Mouse (Mus musculus) CH12.LX (cell line): Measurements from ENCODE around the gene Rgmb. TPM values are rescaled to one million over a fixed set of nuclear protein-coding genes. Genes with fewer than 3 reads are reported as not detected.

Source experiments
- DNase-seq: peaks from one replicate; pipeline ENCODE4 v3.0.0-alpha.2; 2013; ENCODE audit errors: extremely low read depth
- H3K27ac ChIP-seq: 2 replicates; pipeline ENCODE4 v1.5.1; 2012; ENCODE audit warnings: low read depth, mild to moderate bottlenecking, control low read depth, moderate library complexity; ENCODE audit not compliant: insufficient read depth
- H3K27me3 ChIP-seq: replicated peaks from 2 replicates; pipeline ENCODE3; 2012; ENCODE audit warnings: inconsistent platforms
- H3K36me3 ChIP-seq, 2 experiments: replicated peaks in 1 of 2; 2 replicates each; pipeline versions ENCODE3 to v1.6.1; 2012; ENCODE audit warnings: inconsistent platforms in 1 of 2, low read length in 1 of 2, mild to moderate bottlenecking in 1 of 2, mixed read lengths in 1 of 2, moderate library complexity in 1 of 2; ENCODE audit not compliant: control insufficient read depth in 1 of 2, insufficient read depth in 1 of 2
- H3K4me1 ChIP-seq, 2 experiments: 2 replicates each; pipeline ENCODE4 v1.6.1; 2012; ENCODE audit warnings: inconsistent platforms in 1 of 2, moderate library complexity in 1 of 2; ENCODE audit not compliant: insufficient read depth in 2 of 2, control insufficient read depth in 1 of 2
- H3K4me2 ChIP-seq: 2 replicates; pipeline ENCODE4 v1.6.1; 2012; ENCODE audit warnings: low read depth, mild to moderate bottlenecking, control low read depth; ENCODE audit not compliant: poor library complexity, insufficient read depth, severe bottlenecking
- H3K4me3 ChIP-seq, 3 experiments: fragments of 150-350 bp in 1 of 3; sonication (generic) in 1 of 3; replicated peaks in 1 of 3; 2 replicates each; pipeline versions ENCODE3 to v1.5.1; 2011 to 2012; ENCODE audit warnings: low read depth in 2 of 3, low read length in 2 of 3, mild to moderate bottlenecking in 2 of 3, moderate library complexity in 2 of 3, control low read depth in 1 of 3, improper control_type of control experiment in 1 of 3, inconsistent platforms in 1 of 3, mixed read lengths in 1 of 3; ENCODE audit not compliant: poor library complexity in 1 of 3
- H3K79me2 ChIP-seq: replicated peaks from 2 replicates; pipeline ENCODE4 v1.6.1; 2012; ENCODE audit warnings: mild to moderate bottlenecking, moderate library complexity; ENCODE audit not compliant: control insufficient read depth, poor library complexity, insufficient read depth, severe bottlenecking; ENCODE audit errors: extremely low read depth
- H3K9ac ChIP-seq: 2 replicates; pipeline ENCODE4 v1.6.1; 2012; ENCODE audit warnings: low read depth, mild to moderate bottlenecking, control low read depth, moderate library complexity; ENCODE audit not compliant: insufficient read depth
- H3K9me3 ChIP-seq: replicated peaks from 2 replicates; pipeline ENCODE3; 2012; ENCODE audit warnings: low read length, inconsistent platforms, mixed read lengths
- CHD1 ChIP-seq: IDR thresholded peaks from 2 replicates; pipeline ENCODE4 v1.6.1; 2012; ENCODE audit warnings: low read depth, low read length, improper control_type of control experiment, inconsistent platforms
- CHD2 ChIP-seq: IDR thresholded peaks from 2 replicates; pipeline ENCODE4 v1.6.1; 2011; ENCODE audit warnings: low read length, improper control_type of control experiment
- EP300 ChIP-seq: IDR thresholded peaks from 2 replicates; pipeline ENCODE4 v1.6.1; 2011; ENCODE audit warnings: low read length, improper control_type of control experiment
- ETS1 ChIP-seq: conservative IDR thresholded peaks from 2 replicates; pipeline ENCODE4 v1.6.1; 2012; ENCODE audit warnings: low read depth, mild to moderate bottlenecking, inconsistent platforms, low read length, improper control_type of control experiment, moderate library complexity
- HCFC1 ChIP-seq: IDR thresholded peaks from 2 replicates; pipeline ENCODE4 v1.6.1; 2012; ENCODE audit warnings: low read depth, mild to moderate bottlenecking, inconsistent platforms, low read length, improper control_type of control experiment
- IRF4 ChIP-seq: IDR thresholded peaks from 2 replicates; pipeline ENCODE4 v1.6.1; 2014; ENCODE audit warnings: low read depth, mild to moderate bottlenecking, inconsistent platforms, low read length, improper control_type of control experiment
- JUN ChIP-seq: IDR thresholded peaks from 2 replicates; pipeline ENCODE4 v1.6.1; 2011; ENCODE audit warnings: low read depth, mild to moderate bottlenecking, low read length, improper control_type of control experiment, moderate library complexity; ENCODE audit not compliant: insufficient read depth
- JUND ChIP-seq: conservative IDR thresholded peaks from 2 replicates; pipeline ENCODE4 v1.6.1; 2011; ENCODE audit warnings: low read depth, low read length, improper control_type of control experiment
- MAX ChIP-seq: IDR thresholded peaks from 2 replicates; pipeline ENCODE4 v1.6.1; 2011; ENCODE audit warnings: low read length, improper control_type of control experiment
- MAZ ChIP-seq: IDR thresholded peaks from 2 replicates; pipeline ENCODE4 v1.6.1; 2012; ENCODE audit warnings: low read depth, mild to moderate bottlenecking, inconsistent platforms, low read length, improper control_type of control experiment, moderate library complexity
- MEF2A ChIP-seq: IDR thresholded peaks from 2 replicates; pipeline ENCODE4 v1.6.1; 2014; ENCODE audit warnings: low read depth, mild to moderate bottlenecking, inconsistent platforms, low read length, improper control_type of control experiment, borderline replicate concordance
- MXI1 ChIP-seq: IDR thresholded peaks from 2 replicates; pipeline ENCODE4 v1.6.1; 2011; ENCODE audit warnings: mild to moderate bottlenecking, low read depth, low read length, improper control_type of control experiment
- MYC ChIP-seq: IDR thresholded peaks from 2 replicates; pipeline ENCODE4 v1.6.1; 2011; ENCODE audit warnings: low read depth, mild to moderate bottlenecking, improper control_type of control experiment, low read length
- NRF1 ChIP-seq: IDR thresholded peaks from 2 replicates; pipeline ENCODE4 v1.6.1; 2014; ENCODE audit warnings: low read depth, mild to moderate bottlenecking, inconsistent platforms, low read length, improper control_type of control experiment, moderate library complexity
- RCOR1 ChIP-seq: conservative IDR thresholded peaks from 2 replicates; pipeline ENCODE4 v1.6.1; 2012; ENCODE audit warnings: low read depth, mild to moderate bottlenecking, inconsistent platforms, low read length, improper control_type of control experiment
- SMC3 ChIP-seq: IDR thresholded peaks from 2 replicates; pipeline ENCODE4 v1.6.1; 2011; ENCODE audit warnings: low read depth, low read length, improper control_type of control experiment
- TBP ChIP-seq: conservative IDR thresholded peaks from 2 replicates; pipeline ENCODE4 v1.6.1; 2011; ENCODE audit warnings: low read depth, low read length, improper control_type of control experiment
- UBTF ChIP-seq: IDR thresholded peaks from 2 replicates; pipeline ENCODE4 v1.6.1; 2012; ENCODE audit warnings: low read depth, mild to moderate bottlenecking, inconsistent platforms, low read length, improper control_type of control experiment, moderate library complexity
- ZMIZ1 ChIP-seq: IDR thresholded peaks from 2 replicates; pipeline ENCODE4 v1.6.1; 2012; ENCODE audit warnings: low read depth, mild to moderate bottlenecking, inconsistent platforms, low read length, improper control_type of control experiment
- ZNF384 ChIP-seq: IDR thresholded peaks from 2 replicates; pipeline ENCODE4 v1.6.1; 2012; ENCODE audit warnings: low read depth, low read length, improper control_type of control experiment, inconsistent platforms
- dilution Hi-C: fragments of 300-500 bp; cut with MboI; formaldehyde crosslinking; loops from 2 replicates; pipeline ENCODE4 v1.14.3; 2020; ENCODE audit warnings: low sequenced_read_pairs; ENCODE audit not compliant: extremely low pct_unique_long_range_greater_than_20kb, extremely low pct_ligation_motif_present
- in situ Hi-C: fragments of 300-500 bp; cut with MboI; formaldehyde crosslinking; loops from 3 replicates; pipeline ENCODE4 v1.14.3; 2019; ENCODE audit warnings: low sequenced_read_pairs, low pct_ligation_motif_present, low pct_unique_long_range_greater_than_20kb, mixed read lengths
- polyA plus RNA-seq: library from polyadenylated mRNA; unstranded; fragments of >175 nt; gene quantifications from 2 replicates; pipeline ENCODE4 v1.2.1, GENCODE M21; 2012; ENCODE audit warnings: low read depth; ENCODE audit not compliant: insufficient read length
- total RNA-seq, 2 experiments: library from RNA; depleted of rRNA; stranded (reverse); fragments of 300-350 nt in 1 of 2; fragments of >200 nt in 1 of 2; gene quantifications; 2 replicates each; pipeline ENCODE4 v1.2.3; 2012 to 2014

The Rgmb gene
- total and polyA plus RNA-seq, 3 experiments, result 2.3 to 2.6 (median 2.3) TPM

- TF ChIP-seq ZNF384 (peak; percentile 89), CHD1 (no peak), MAX (no peak), NRF1 (no peak), MXI1 (no peak), MEF2A (0 out of 2 replicates have a peak, but pooled peaks have one; percentile 58), MAZ (no peak), UBTF (no peak), SMC3 (no peak), RCOR1 (no peak), ZMIZ1 (no peak), HCFC1 (no peak)
- TF ChIP-seq, all 38 proteins: peak for 9
Observed at GRCm38 (mm10) chr17:15769081-15769724, 61.6 kb downstream of the Rgmb start (continued).

DNA sequence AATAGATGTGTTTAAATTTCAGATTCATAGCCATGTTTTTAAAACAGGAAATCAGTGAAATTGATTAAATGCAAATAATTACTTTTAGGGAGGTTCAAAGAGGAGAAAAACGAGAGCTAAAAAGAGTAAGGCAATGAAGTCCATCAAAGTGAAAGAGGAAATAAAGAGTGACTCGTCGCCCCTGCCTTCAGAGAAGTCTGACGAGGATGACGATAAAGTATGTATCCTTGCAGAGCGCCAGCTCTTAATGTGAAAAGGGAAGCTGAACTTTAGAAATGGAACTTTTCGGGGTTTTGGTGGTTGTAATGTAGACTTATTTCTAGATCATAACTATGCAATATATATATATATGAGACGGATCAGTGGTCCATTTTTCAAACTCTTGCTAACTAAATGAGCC, 69.6 kb downstream of the Rgmb start:
- Histone ChIP-seq H3K27me3 (no peaks in the 10 kb centered on the region), H3K36me3 (peaks cover 35 to 71% of the 10 kb centered on the region in 2 experiments), H3K79me2 (no peaks in the 10 kb centered on the region; the same call in 1 of the 2 replicates), H3K27ac (no peak overlapping the region), H3K4me3 (no peak overlapping the region), H3K4me1 (peaks cover 0 to 21% of the 10 kb centered on the region in 2 experiments; a peak in 2 of 4 replicates), H3K9me3 (no peaks in the 10 kb centered on the region), H3K9ac (no peak overlapping the region), H3K4me2 (peak overlapping the region; percentile 44)
- in situ Hi-C loops, result no loop called here
- dilution Hi-C loops, result no loop called here
- peak; percentile 71 for DNase-seq
- TF ChIP-seq JUN, result no peak
- no peak for TF ChIP-seq EP300
- no peak for TF ChIP-seq CHD2
- TF ChIP-seq JUND, result no peak
- TF ChIP-seq ZNF384, result no peak
- TF ChIP-seq MYC, result no peak
- TF ChIP-seq TBP, result no peak
- TF ChIP-seq ETS1, result no peak
- TF ChIP-seq MAX, result no peak
- TF ChIP-seq IRF4, result no peak
- no peak for TF ChIP-seq CHD1
- no peak for TF ChIP-seq MEF2A
- TF ChIP-seq UBTF, result no peak

Other genes starting within 250 kb of the Rgmb start
- 32.0 and 32.1 TPM in 2 replicates for gene Chd1, start 126.1 kb downstream of the Rgmb start, total RNA-seq (2012; rRNA removed)
- 29.6 and 32.4 TPM in 2 replicates for gene Chd1, start 126.1 kb downstream of the Rgmb start, total RNA-seq (2014; rRNA removed)
- gene Chd1, start 126.1 kb downstream of the Rgmb start, polyA plus RNA-seq, result 45.0 and 61.3 TPM in 2 replicates